Comparison of ENCODE assay signal across 9 mouse cellular contexts in genomic region chr12:69129634-69130310, GRCm38 (mm10). TPM values are rescaled to one million over a fixed set of nuclear protein-coding genes. Genes with fewer than 3 reads are reported as not detected.
A peak's percentile ranks its signal among the peaks of the same experiment; 100 is the strongest.
DNase-seq lines count a peak whose midpoint lies in the region; ATAC-seq and TF ChIP-seq lines count a peak whose summit lies in the region.
"Had no signal": no experiment of that assay in that cellular context is flagged by ENCODE, and none has a peak within 500 bp of the region (broad histone marks: within the 10 kb centered on the region; RNA-seq: fewer than 3 reads in every experiment).

No protein-coding gene starts in this region.

- no peaks in the 10 kb centered on the region for H3K36me3 ChIP-seq in forebrain, embryonic 15.5 days
- no peaks in the 10 kb centered on the region for H3K36me3 ChIP-seq in forebrain, embryonic 12.5 days (replicated peaks)
- no peaks in the 10 kb centered on the region for H3K36me3 ChIP-seq in intestine, postnatal 0 days (ENCODE audit: control insufficient read depth, insufficient read depth)
- H3K36me3 ChIP-seq in splenic B cell, adult 2 months (ENCODE audit: control insufficient read depth, insufficient read depth, low read length, poor library complexity, severe bottlenecking) = no peaks in the 10 kb centered on the region

- no peak overlapping the region for H3K27ac ChIP-seq in forebrain, embryonic 15.5 days (replicated peaks)
- no peak overlapping the region for H3K27ac ChIP-seq in forebrain, embryonic 12.5 days
- H3K27ac ChIP-seq in intestine, postnatal 0 days (ENCODE audit: low read depth, low read length) = no peak overlapping the region

- no peak overlapping the region for H3K9ac ChIP-seq in forebrain, embryonic 15.5 days (replicated peaks)
- H3K9ac ChIP-seq in forebrain, embryonic 12.5 days = no peak overlapping the region
- H3K9ac ChIP-seq in intestine, postnatal 0 days (ENCODE audit: low read depth, low read length) = no peak overlapping the region

- H3K4me1 ChIP-seq in forebrain, embryonic 15.5 days = no peaks in the 10 kb centered on the region
- no peaks in the 10 kb centered on the region for H3K4me1 ChIP-seq in forebrain, embryonic 12.5 days
- H3K4me1 ChIP-seq in intestine, postnatal 0 days (replicated peaks; ENCODE audit: control insufficient read depth, insufficient read depth, low read length) = no peaks in the 10 kb centered on the region

- 46% methylated on average over 18 of the region's 18 CpGs for WGBS in forebrain, embryonic 15.5 days
- 48% methylated on average over 15 of the region's 18 CpGs for WGBS in forebrain, embryonic 12.5 days
- WGBS in intestine, postnatal 0 days = 28% methylated on average over 16 of the region's 18 CpGs

- no peaks in the 10 kb centered on the region for H3K9me3 ChIP-seq in forebrain, embryonic 15.5 days
- H3K9me3 ChIP-seq in forebrain, embryonic 12.5 days = no peaks in the 10 kb centered on the region
- no peaks in the 10 kb centered on the region for H3K9me3 ChIP-seq in intestine, postnatal 0 days (ENCODE audit: control insufficient read depth)

- no peak; the same call in 1 of the 2 replicates for TF ChIP-seq CTCF in intestine, postnatal 0 days (IDR thresholded peaks at IDR 0.05; ENCODE audit: low read depth)

- no peaks in the 10 kb centered on the region for H3K27me3 ChIP-seq in forebrain, embryonic 15.5 days
- H3K27me3 ChIP-seq in forebrain, embryonic 12.5 days = no peaks in the 10 kb centered on the region
- no peaks in the 10 kb centered on the region for H3K27me3 ChIP-seq in intestine, postnatal 0 days (replicated peaks; ENCODE audit: control insufficient read depth, insufficient read depth, low read length)
- no peaks in the 10 kb centered on the region for H3K27me3 ChIP-seq in splenic B cell, adult 2 months (ENCODE audit: control insufficient read depth, insufficient read depth, low read length, poor library complexity, severe bottlenecking)

- 0 out of 2 replicates have a peak overlapping the region, but pooled peaks have one; percentile 1 for H3K4me2 ChIP-seq in forebrain, embryonic 15.5 days (replicated peaks)
- H3K4me2 ChIP-seq in forebrain, embryonic 12.5 days = no peak overlapping the region
- peak overlapping the region; percentile 25; the same call in 1 of the 2 replicates for H3K4me2 ChIP-seq in intestine, postnatal 0 days (replicated peaks; ENCODE audit: low read depth)

- peak; percentile 1 to 4 for DNase-seq in spleen, postnatal 36 days (ENCODE audit: low spot score in 2 of 2)
- DNase-seq in spleen, postnatal 14 days (ENCODE audit: low spot score in 2 of 2) = no peak
- peak; percentile 28 for DNase-seq in splenic B cell, adult 2 months (ENCODE audit: low read depth, low spot score)
- DNase-seq in cerebellum, adult 9-10 months = no peak
- no peak for DNase-seq in yolk sac, embryonic 10.5 days (ENCODE audit: low spot score)
- DNase-seq: kidney, postnatal 10 days had no signal

- no peak overlapping the region for H3K4me3 ChIP-seq in forebrain, embryonic 15.5 days
- no peak overlapping the region for H3K4me3 ChIP-seq in forebrain, embryonic 12.5 days (replicated peaks)
- H3K4me3 ChIP-seq in intestine, postnatal 0 days (ENCODE audit: low read depth, low read length) = no peak overlapping the region

- ATAC-seq in forebrain, embryonic 15.5 days (replicated peaks) = no peak
- ATAC-seq in forebrain, embryonic 12.5 days (ENCODE audit: low FRiP score) = no peak
- no peak for ATAC-seq in intestine, postnatal 0 days

RNA-seq across cellular contexts. Expression of gene Rps29, which starts 29.2 kb away (rescaled TPM):
- polyA plus RNA-seq in forebrain, embryonic 15.5 days (2015; fragmentation: Nextera tagmentation; extraction: Ambion mirVana) = 1,221 and 1,345 TPM in 2 replicates
- 1,451 and 1,514 TPM in 2 replicates for polyA plus RNA-seq in forebrain, embryonic 12.5 days (2016; fragmentation: Nextera tagmentation; extraction: Ambion mirVana)
- polyA plus RNA-seq in intestine, postnatal 0 days (2015; fragmentation: Nextera tagmentation; extraction: Ambion mirVana) = 1,572 and 1,602 TPM in 2 replicates

RNA-seq across cellular contexts. Expression of gene Lrr1, which starts 38.8 kb away (rescaled TPM):
- 12.0 and 13.1 TPM in 2 replicates for polyA plus RNA-seq in forebrain, embryonic 15.5 days (2015; fragmentation: Nextera tagmentation; extraction: Ambion mirVana)
- 29.7 and 32.0 TPM in 2 replicates for polyA plus RNA-seq in forebrain, embryonic 12.5 days (2016; fragmentation: Nextera tagmentation; extraction: Ambion mirVana)
- polyA plus RNA-seq in intestine, postnatal 0 days (2015; fragmentation: Nextera tagmentation; extraction: Ambion mirVana) = 3.5 and 5.5 TPM in 2 replicates

RNA-seq across cellular contexts. Expression of gene Rpl36al, which starts 54.1 kb away (rescaled TPM):
- polyA plus RNA-seq in forebrain, embryonic 15.5 days (2015; fragmentation: Nextera tagmentation; extraction: Ambion mirVana) = 316 and 338 TPM in 2 replicates
- polyA plus RNA-seq in forebrain, embryonic 12.5 days (2016; fragmentation: Nextera tagmentation; extraction: Ambion mirVana) = 480 and 487 TPM in 2 replicates
- 628 and 634 TPM in 2 replicates for polyA plus RNA-seq in intestine, postnatal 0 days (2015; fragmentation: Nextera tagmentation; extraction: Ambion mirVana)

RNA-seq across cellular contexts. Expression of gene Mgat2, which starts 54.2 kb away (rescaled TPM):
- 40.2 and 40.5 TPM in 2 replicates for polyA plus RNA-seq in forebrain, embryonic 15.5 days (2015; fragmentation: Nextera tagmentation; extraction: Ambion mirVana)
- polyA plus RNA-seq in forebrain, embryonic 12.5 days (2016; fragmentation: Nextera tagmentation; extraction: Ambion mirVana) = 45.6 and 46.6 TPM in 2 replicates
- polyA plus RNA-seq in intestine, postnatal 0 days (2015; fragmentation: Nextera tagmentation; extraction: Ambion mirVana) = 41.5 and 46.9 TPM in 2 replicates

Comparison
In these comparisons a context has a peak if more than half of its experiments do, and no peak if none do; other contexts are left out.
1. DNase-seq: peak in spleen, postnatal 36 days (2 of 2) and splenic B cell, adult 2 months (single experiment); none in spleen, postnatal 14 days (0 of 2), cerebellum, adult 9-10 months (single experiment) and yolk sac, embryonic 10.5 days (single experiment).